Mouse (Mus musculus): ENCODE measurements around the gene Nubp1. TPM values are rescaled to one million over a fixed set of nuclear protein-coding genes. Genes with fewer than 3 reads are reported as not detected.

Nubp1 gene
- total and polyA plus RNA-seq, 3 experiments, result 57.7 to 75.0 TPM; not detected in 1

DNA sequence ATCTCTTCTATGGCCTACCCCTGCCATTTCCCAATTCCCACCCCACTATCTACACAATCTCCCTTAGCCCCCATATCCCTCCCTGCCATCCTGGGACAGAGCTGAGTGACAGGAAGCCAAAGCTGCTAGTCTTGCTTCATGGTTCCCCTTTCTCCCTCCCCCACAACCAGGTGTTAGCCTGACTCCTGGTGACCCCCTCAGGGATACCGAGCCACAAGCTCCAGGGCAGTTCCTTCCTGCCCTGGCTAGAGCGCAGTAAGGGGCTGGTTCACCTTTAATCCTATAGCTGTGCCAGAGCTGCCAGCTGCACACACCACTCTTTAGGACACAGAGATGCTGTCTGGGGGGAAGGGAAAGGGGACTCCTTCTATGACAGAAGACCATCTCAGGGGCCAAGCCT, 36.0 kb downstream of the Nubp1 start:
- Histone ChIP-seq H3K4me1 (ENCODE audit: control insufficient read depth in 1 of 2, insufficient read depth in 2 of 2, low read length in 2 of 2) (no peaks in the 10 kb centered on the region), H3K9ac (ENCODE audit: control insufficient read depth, low read depth, low read length, poor library complexity, severe bottlenecking) (no peak overlapping the region), H3K4me3 (ENCODE audit: control insufficient read depth in 1 of 2, insufficient read depth in 1 of 2, low read depth in 2 of 2, low read length in 2 of 2) (no peak overlapping the region), H3K9me3 (replicated peaks; ENCODE audit: insufficient read depth, low read length) (no peaks in the 10 kb centered on the region), H3K27me3 (ENCODE audit: control insufficient read depth in 1 of 2, insufficient read depth in 2 of 2, low read length in 2 of 2) (0 out of 4 replicates have a peak, but pooled peaks cover 0 to 2% of the 10 kb centered on the region in 2 experiments), H3K36me3 (ENCODE audit: control insufficient read depth in 1 of 2, insufficient read depth in 2 of 2, low read length in 2 of 2) (no peaks in the 10 kb centered on the region), H3K79me2 (ENCODE audit: control insufficient read depth, insufficient read depth, low read length, poor library complexity) (no peaks in the 10 kb centered on the region), H3K27ac (ENCODE audit: control insufficient read depth, low read depth, low read length) (no peak overlapping the region)
- TF ChIP-seq GATA1 (IDR thresholded peaks at IDR 0.05; ENCODE audit: low read depth, low read length) (no peak), ELF1 (IDR thresholded peaks at IDR 0.05; ENCODE audit: low read depth, low read length) (no peak), POLR2A (IDR thresholded peaks at IDR 0.05; ENCODE audit: control insufficient read depth in 1 of 2, insufficient read depth in 1 of 2, low read depth in 1 of 2, low read length in 2 of 2, poor library complexity in 1 of 2) (no peak), MEF2A (IDR thresholded peaks at IDR 0.05; ENCODE audit: extremely low read depth, insufficient replicate concordance, low read depth, low read length, poor library complexity, severe bottlenecking) (no peak), CTCF (IDR thresholded peaks at IDR 0.05 in 2 of 3, conservative IDR thresholded peaks at IDR 0.05 in 1 of 3; ENCODE audit: control insufficient read depth in 1 of 3, insufficient read depth in 1 of 3, low read depth in 2 of 3, low read length in 3 of 3, poor library complexity in 1 of 3, severe bottlenecking in 1 of 3) (no peak), TCF12 (IDR thresholded peaks at IDR 0.05; ENCODE audit: low read depth, low read length) (no peak), RCOR1 (IDR thresholded peaks at IDR 0.05; ENCODE audit: low read depth, low read length) (no peak), CHD2 (IDR thresholded peaks at IDR 0.05; ENCODE audit: low read length) (no peak), SMC3 (IDR thresholded peaks at IDR 0.05; ENCODE audit: low read depth, low read length) (no peak), CHD1 (IDR thresholded peaks at IDR 0.05; ENCODE audit: low read depth, low read length) (no peak), POLR2AphosphoS5 (IDR thresholded peaks at IDR 0.05; ENCODE audit: borderline replicate concordance, low read depth, low read length) (no peak), EP300 (IDR thresholded peaks at IDR 0.05; ENCODE audit: low read depth in 1 of 2, low read length in 2 of 2) (no peak), USF1 (IDR thresholded peaks at IDR 0.05; ENCODE audit: low read depth, low read length) (no peak), KAT2A (conservative IDR thresholded peaks at IDR 0.05; ENCODE audit: low read depth, low read length) (no peak), NRF1 (IDR thresholded peaks at IDR 0.05; ENCODE audit: insufficient read depth, low read depth, low read length, poor library complexity, severe bottlenecking) (no peak), ETS1 (IDR thresholded peaks at IDR 0.05; ENCODE audit: low read depth, low read length) (no peak), ZC3H11A (IDR thresholded peaks at IDR 0.05; ENCODE audit: low read depth, low read length) (no peak), ZNF384 (IDR thresholded peaks at IDR 0.05; ENCODE audit: low read depth, low read length) (no peak), ZKSCAN1 (IDR thresholded peaks at IDR 0.05; ENCODE audit: low read depth, low read length) (no peak)
- no peak for DNase-seq (ENCODE audit: low read depth, low spot score)

DNA sequence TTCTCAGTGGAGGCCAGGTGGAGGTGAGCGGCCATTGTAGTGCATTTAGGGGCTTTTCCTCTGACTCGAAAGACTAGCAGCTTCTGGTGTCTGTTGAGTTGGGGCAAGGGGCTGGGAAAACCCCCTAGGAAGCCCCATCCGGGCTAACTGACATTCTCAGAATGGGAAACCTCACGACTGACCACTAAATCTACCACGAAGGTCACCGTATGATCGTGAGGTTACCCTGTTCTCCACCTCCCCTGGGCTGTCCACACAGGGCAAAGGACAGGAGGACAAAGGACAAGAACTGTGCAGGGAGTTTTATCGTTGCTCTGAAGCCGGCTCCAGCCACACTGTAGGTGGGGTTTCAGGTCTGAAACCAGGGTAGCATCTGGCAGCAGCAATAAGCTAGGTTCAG, 37.2 kb downstream of the Nubp1 start:
- H3K79me2 ChIP-seq (ENCODE audit: control insufficient read depth, insufficient read depth, low read length, poor library complexity), result no peaks in the 10 kb centered on the region
- no peaks in the 10 kb centered on the region for H3K9me3 ChIP-seq (replicated peaks; ENCODE audit: insufficient read depth, low read length)
- H3K27ac ChIP-seq (ENCODE audit: control insufficient read depth, low read depth, low read length), result no peak overlapping the region
- H3K27me3 ChIP-seq (ENCODE audit: control insufficient read depth in 1 of 2, insufficient read depth in 2 of 2, low read length in 2 of 2), result 0 out of 4 replicates have a peak, but pooled peaks cover 0 to 2% of the 10 kb centered on the region in 2 experiments
- no peaks in the 10 kb centered on the region for H3K4me1 ChIP-seq (ENCODE audit: control insufficient read depth in 1 of 2, insufficient read depth in 2 of 2, low read length in 2 of 2)
- H3K9ac ChIP-seq (ENCODE audit: control insufficient read depth, low read depth, low read length, poor library complexity, severe bottlenecking), result no peak overlapping the region
- TF ChIP-seq JUND (IDR thresholded peaks at IDR 0.05; ENCODE audit: low read depth, low read length), result no peak
- TF ChIP-seq CTCF (IDR thresholded peaks at IDR 0.05 in 2 of 3, conservative IDR thresholded peaks at IDR 0.05 in 1 of 3; ENCODE audit: control insufficient read depth in 1 of 3, insufficient read depth in 1 of 3, low read depth in 2 of 3, low read length in 3 of 3, poor library complexity in 1 of 3, severe bottlenecking in 1 of 3), result no peak
- no peak for TF ChIP-seq ZNF384 (IDR thresholded peaks at IDR 0.05; ENCODE audit: low read depth, low read length)
- TF ChIP-seq MAZ (IDR thresholded peaks at IDR 0.05; ENCODE audit: low read depth, low read length), result no peak
- no peak for TF ChIP-seq ZMIZ1 (IDR thresholded peaks at IDR 0.05; ENCODE audit: low read depth, low read length)
- TF ChIP-seq GATA1 (IDR thresholded peaks at IDR 0.05; ENCODE audit: low read depth, low read length), result no peak
- TF ChIP-seq MAFK (IDR thresholded peaks at IDR 0.05; ENCODE audit: borderline replicate concordance, low read depth, low read length), result no peak
- no peak for TF ChIP-seq CHD2 (IDR thresholded peaks at IDR 0.05; ENCODE audit: low read length)
- TF ChIP-seq MEF2A (IDR thresholded peaks at IDR 0.05; ENCODE audit: extremely low read depth, insufficient replicate concordance, low read depth, low read length, poor library complexity, severe bottlenecking), result no peak
- no peak for TF ChIP-seq NELFE (IDR thresholded peaks at IDR 0.05; ENCODE audit: low read depth, low read length)
- no peak for TF ChIP-seq ETS1 (IDR thresholded peaks at IDR 0.05; ENCODE audit: low read depth, low read length)
- no peak for TF ChIP-seq BHLHE40 (IDR thresholded peaks at IDR 0.05; ENCODE audit: borderline replicate concordance, low read depth, low read length)
- TF ChIP-seq TCF12 (IDR thresholded peaks at IDR 0.05; ENCODE audit: low read depth, low read length), result no peak
- no peak for TF ChIP-seq POLR2AphosphoS2 (IDR thresholded peaks at IDR 0.05; ENCODE audit: low read length)
- TF ChIP-seq HCFC1 (IDR thresholded peaks at IDR 0.05; ENCODE audit: low read depth, low read length), result no peak
- no peak for DNase-seq (ENCODE audit: low read depth, low spot score)
- H3K4me3 ChIP-seq (ENCODE audit: control insufficient read depth in 1 of 2, insufficient read depth in 1 of 2, low read depth in 2 of 2, low read length in 2 of 2), result no peak overlapping the region
- H3K36me3 ChIP-seq (ENCODE audit: control insufficient read depth in 1 of 2, insufficient read depth in 2 of 2, low read length in 2 of 2), result no peaks in the 10 kb centered on the region

Data from MEL (cell line).